Mouse (Mus musculus): ENCODE measurements around the gene Cenpv.
"Not testable (repeated sequence)": the region's sequence is repeated elsewhere in the genome, so short reads cannot be mapped to it uniquely, and the experiment has no call there.

The Cenpv gene

GRCm38 (mm10) chr11:62509571-62509970, 29.5 kb downstream of the Cenpv start:
- CTCF ChIA-PET = no interaction called here

- CTCF ChIA-PET = not testable (repeated sequence)
Observed at GRCm38 (mm10) chr11:62508816-62509215, 30.2 kb downstream of the Cenpv start.

DNA sequence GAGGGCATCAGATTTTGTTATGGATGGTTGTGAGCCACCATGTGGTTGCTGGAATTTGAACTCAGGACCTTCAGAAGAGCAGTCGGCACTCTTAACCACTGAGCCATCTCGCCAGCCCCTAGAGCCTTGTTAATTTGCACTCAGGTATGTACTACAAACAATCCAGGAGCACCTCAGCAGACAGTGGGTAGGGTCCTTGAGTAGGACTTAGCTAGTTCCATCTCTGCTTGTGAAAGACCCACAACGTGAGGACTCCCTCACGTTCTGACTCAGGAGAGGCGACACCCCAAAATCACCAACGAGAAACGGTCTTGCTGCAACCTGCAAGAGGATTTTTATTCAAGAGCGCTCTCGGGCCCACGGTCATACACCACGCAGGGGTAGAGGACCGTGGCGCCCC, 30.7 kb downstream of the Cenpv start:
- CTCF ChIA-PET = interaction anchor here (0.6 kb wide), 1 partner anchor 45 kb away, joined by 3 read pairs; no protein-coding TSS in a partner anchor

DNA sequence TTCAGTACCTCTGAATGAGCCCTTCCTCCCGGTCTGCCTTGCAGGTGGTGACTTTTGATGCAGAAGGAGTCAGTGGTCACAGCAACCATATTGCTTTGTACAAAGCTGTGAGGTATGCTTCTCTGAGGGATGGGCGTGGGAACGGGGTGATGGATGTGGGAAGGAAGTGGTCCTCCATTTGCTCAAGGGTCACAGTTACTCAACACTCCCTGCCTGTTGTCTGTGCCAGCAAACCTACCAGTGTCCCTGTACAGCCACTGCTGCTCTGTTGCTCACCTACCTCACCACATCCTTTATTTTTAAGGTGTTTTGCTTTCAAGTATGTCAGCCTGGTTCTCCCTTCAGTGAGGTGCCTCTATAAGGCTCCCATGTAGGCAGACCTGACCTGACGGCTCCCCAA, 31.4 kb downstream of the Cenpv start:
- CTCF ChIA-PET = interaction anchor here (0.6 kb wide), 1 partner anchor 46 kb away, joined by 3 read pairs; no protein-coding TSS in a partner anchor

GRCm38 (mm10) chr11:62500529-62500928, 38.5 kb downstream of the Cenpv start:
- CTCF ChIA-PET = no interaction called here

DNA sequence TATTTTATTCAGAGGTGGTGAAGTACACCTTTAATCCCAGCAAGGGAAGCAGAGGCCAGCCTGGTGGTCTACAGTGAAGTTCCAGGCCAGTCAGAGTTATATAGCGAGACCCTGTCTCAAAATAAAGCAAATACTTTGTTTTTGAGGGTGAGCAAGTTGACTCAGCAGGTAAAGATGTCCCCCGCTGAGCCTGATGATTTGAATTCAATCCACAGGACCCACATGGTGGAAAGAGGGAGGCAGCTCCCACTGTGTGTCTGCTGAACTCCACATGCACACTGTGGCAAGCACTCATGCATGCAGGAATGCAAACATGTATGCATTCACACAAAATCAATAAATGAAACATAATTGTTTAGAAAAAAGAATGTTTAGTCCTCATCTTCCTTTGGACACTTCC, 40.3 kb downstream of the Cenpv start:
- CTCF ChIA-PET = no interaction called here

- CTCF ChIA-PET = no interaction called here
Observed at GRCm38 (mm10) chr11:62497181-62497580, 41.9 kb downstream of the Cenpv start.

DNA sequence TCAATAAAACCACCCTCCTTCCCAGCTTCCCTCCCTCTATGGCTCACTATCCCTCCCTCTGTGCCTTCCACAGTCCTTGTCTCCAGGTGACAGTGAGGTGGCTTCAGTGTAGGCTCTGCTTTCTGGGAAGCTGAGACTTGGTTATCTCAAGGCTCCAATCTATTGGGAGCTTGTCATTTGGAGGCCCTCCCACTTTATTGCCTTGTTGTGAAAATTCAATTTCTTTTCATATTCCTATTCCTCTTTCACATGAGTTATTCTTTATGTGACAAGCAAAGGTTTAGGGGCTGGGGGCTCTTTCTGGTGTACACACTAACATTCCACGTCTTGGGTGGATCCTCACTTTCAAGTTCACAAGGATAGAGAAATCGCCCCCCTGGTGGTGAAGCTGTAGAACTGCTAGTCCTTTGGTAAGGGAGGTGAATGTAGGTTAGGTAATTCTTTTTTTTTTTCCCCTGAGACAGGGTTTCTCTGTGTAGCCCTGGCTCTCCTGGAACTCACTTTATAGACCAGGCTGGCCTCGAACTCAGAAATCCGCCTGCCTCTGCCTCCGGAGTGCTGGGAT, 42.8 kb downstream of the Cenpv start:
- CTCF ChIA-PET = interaction anchor here (0.9 kb wide), 1 partner anchor 23 kb away, joined by 3 read pairs; no protein-coding TSS in a partner anchor

GRCm38 (mm10) chr11:62495276-62495801, 43.7 kb downstream of the Cenpv start:
- CTCF ChIA-PET = interaction anchor here (0.6 kb wide), 1 partner anchor 28 kb away, joined by 4 read pairs; no protein-coding TSS in a partner anchor

DNA sequence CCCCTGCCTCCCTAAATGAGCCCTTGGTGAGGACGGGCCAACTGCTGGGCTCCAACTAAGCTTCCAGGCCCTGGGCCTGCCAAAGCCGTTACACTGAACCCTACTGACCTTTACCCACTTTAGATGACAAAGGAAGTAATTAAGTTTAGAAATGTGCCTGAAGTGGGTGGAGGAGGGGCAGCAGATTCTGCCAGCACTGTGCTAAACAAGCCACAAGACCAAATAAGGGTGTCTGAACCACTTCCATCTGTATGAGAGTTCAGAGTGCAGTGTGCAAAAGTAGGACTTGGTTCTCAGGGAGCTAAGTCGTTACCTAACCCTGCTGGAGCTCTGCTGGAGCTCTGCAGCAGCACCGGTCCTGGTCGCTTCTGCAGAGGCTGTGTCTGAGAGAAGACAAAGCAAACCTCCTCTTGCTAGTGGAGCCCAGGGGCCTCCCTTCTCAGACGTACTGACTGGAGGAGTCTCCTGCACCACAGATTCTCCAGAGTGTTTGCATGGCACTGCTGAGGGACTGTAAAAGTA, 44.2 kb downstream of the Cenpv start:
- CTCF ChIA-PET = interaction anchor here (0.6 kb wide), 1 partner anchor 28 kb away, joined by 4 read pairs; no protein-coding TSS in a partner anchor

DNA sequence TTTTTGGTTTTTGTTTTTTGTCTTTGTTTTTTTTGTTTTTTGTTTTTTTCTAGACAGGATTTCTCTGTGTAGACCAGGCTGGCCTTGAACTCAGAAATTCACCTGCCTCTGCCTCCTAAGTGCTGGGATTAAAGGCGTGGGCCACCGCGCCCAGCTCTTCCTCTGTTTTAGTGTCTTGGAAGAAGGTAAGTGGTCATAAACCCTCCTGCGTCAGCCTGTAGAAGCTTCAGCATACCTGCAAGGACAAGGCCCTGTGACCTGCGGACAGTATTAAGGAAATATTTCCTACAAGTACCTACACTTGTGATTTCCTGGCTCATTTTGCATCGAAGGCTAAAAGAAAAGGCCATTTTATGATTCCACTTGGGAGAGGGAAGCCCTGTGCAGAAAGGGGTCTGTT, 45.4 kb downstream of the Cenpv start:
- CTCF ChIA-PET = no interaction called here

GRCm38 (mm10) chr11:62487540-62488350, 51.3 kb downstream of the Cenpv start:
- CTCF ChIA-PET = interaction anchor here (0.7 kb wide), 1 partner anchor 103 kb away, joined by 3 read pairs; no protein-coding TSS in a partner anchor

DNA sequence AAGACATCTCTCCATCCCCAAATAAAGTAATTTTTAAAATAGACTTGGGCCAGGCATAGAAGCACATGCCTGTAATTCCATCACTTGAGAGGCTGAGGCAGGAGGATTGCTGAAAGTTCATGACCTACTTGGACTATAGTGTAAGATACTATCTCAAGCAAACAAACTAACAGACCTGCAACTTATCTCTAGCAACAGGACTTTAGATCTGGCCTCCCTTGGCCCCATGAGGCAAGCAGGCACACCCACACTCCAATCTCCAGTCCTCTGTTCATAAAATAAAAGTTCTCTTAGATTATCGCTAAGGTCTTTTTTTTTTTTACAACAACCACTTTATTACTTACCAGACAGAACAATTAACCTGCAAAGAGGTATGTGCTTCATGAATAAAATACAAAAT, 52.1 kb downstream of the Cenpv start:
- CTCF ChIA-PET = no interaction called here

DNA sequence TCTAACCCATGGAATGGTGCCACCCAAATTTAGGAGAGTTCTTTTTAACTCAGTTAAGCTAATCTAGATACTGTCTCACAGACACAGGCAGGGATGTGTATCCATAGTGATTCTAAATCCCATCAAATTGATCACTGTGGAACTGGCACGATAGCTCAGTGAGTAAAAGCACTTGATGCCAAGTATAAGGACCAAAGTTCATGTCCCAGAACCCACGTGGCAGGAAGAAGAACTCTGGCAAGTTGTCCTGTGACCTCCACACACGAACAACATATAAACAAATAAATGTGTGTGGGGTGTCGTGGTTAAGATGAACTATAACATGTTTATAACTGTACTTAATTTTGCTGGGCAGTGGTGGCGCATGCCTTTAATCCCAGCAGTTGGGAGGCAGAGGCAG, 59.5 kb downstream of the Cenpv start:
- CTCF ChIA-PET = no interaction called here

GRCm38 (mm10) chr11:62478931-62479330, 60.1 kb downstream of the Cenpv start:
- CTCF ChIA-PET = no interaction called here

DNA sequence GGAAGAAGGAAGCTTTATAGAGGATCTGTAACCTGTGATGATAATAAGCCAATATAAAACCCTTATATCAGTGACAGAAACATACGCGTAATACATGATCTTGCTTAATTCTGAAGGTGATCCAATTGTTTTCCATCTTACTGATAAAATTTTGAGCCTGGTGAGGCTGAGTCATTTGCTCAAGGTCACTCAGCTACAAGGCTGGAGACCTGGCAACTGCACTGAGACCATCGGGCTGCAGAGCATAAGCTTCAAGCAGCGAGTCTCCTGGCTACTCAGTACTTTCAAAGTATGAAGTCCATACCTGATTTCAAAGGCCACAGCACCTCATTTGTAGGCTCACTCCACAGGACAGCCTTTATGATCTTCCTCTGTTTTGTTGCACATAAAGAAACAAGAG, 62.9 kb downstream of the Cenpv start:
- CTCF ChIA-PET = no interaction called here
